Mouse (Mus musculus) adipocyte (in vitro differentiated cells): ENCODE measurements around the gene Aspscr1.

ENCODE experiments used
- DNase-seq: peaks from one replicate; pipeline ENCODE4 v3.0.0-alpha.2; 2016; ENCODE audit warnings: low spot score

Gene Aspscr1

DNA sequence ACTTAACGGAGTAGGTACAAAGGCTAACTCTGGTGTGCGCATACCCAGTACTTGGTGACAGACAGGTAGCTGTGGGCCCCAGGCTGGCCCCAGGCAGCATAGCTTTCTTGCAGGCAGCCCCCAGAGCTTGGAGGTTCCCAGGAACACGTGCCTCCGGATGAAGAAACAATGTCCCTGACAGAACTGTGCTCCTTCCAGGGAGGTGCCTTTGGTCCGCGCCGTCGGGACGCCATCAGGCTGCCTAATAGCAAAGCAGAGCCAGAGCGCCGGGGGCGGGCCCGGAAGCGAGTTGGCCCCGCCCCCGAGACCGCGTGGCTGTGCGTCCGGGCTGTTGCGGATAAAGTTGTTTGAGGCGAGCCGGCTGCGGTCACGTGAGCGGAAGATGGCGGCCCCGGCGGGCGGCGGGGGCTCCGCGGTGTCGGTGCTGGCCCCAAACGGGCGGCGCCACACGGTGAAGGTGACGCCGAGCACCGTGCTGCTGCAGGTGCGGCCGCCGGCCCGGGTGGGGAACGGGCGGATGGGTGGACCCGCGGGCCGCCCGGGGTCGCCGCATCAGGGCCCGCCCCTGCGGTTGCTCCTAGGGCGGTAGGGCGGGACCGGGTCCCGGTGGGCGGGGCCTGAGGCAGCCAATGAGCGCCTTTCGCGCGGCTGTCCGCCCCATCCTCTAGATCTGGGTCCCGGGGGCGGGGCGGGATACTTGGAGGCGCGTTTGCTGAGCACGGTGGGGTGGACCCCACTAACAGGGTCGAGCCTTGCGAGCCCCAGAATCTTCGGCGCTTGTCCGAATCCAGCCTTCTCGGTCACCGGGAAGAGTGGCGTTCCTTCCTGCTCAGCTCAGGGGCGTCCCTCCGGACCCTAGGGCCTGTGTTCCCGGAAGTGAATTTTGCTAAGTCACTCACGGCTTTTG is at the start of gene Aspscr1:
Gene Aspscr1, plus strand, starts transcription at position 287 of the 907 bp plus-strand sequence.
- peak; percentile 94 for DNase-seq

DNA sequence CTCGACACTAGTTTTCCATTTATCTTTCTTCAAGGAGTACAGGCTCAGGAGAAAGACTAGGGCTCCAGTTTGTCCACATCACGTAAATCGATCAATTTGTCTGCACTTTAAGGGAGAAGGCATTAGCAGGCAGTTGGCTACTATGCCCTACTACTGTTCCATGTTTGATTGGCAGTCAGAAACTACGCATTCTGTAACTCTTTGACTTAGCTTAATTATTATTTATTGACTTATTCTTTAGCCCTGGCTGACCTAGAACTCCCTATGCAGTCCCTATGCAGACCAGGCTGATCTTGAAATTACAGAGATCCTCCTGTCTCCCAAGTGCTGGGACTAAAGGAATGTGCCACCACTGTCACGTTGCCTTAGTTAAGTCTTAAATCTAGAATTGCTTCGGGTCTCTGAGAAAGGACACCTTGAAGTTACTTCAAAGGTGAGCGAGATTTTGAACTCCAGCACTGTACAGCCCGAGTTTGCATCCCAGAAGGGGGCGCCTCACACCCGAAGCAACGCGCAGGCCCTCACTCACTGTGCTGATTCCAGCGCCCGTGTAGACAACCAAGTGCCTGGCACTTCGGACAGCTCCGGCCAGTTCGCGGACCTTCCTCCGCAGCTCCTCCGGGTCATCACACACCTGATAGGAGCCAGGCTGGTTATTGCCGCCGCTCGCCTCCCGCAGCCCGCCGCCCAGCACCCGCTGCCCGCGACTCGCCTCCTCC is 48.7 kb upstream of the Aspscr1 start:
- DNase-seq: peak; percentile 79

DNA sequence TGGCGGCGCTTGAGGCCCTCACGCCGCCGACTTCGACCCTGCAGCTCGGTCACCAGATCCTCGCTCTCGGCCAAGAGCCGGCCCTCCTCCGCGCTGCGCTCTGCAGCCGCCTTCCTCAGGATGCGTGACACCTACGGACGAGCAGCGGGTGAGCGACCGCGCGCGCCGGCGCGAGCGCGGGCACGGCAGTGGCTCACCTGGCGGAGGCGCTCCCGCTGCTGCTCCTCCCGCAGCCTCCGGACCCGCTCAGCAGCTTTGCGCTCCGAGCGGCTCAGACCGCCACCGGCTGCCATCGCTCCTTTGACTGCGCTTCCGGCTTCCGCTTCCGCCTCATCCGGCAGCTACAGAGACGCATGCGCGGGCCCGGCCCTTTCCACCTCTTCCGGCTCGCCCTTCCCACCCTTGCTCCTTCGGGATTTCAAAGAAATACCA is 48.1 kb upstream of the Aspscr1 start:
- peak; percentile 87 for DNase-seq

DNA sequence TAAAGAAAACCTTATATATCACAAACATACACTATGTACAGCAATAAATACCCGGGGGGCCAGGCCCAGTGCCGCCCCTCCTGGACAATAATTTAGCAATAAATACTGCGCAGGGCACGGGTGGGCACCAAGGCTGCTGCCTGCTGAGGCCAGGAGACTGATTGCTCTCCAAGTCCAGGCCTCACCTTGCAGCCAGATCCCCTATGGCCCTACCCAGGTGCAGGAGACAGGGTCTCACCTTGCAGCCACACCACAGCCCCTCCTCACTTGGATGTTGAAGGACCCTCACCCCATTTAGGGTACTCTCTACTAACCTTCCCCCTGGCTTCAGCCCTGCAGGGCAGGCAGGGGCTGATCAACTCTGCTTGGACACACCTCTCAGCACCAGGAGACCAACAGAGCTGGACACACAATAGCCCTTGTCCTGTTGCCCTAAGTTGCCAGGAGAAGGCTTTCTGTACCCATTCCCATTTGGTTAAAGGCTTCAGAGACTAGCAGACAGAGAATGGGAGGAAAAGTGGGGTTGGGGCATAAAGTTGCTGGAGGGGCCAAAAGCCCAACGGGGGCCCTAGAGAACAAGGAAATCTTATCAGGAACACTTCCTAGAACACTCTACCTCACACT is 47.5 kb upstream of the Aspscr1 start, which contains the start of gene Sirt7:
Gene Sirt7, minus strand, starts transcription at position 89 of the 624 bp plus-strand sequence.
- peak; percentile 52 for DNase-seq

DNA sequence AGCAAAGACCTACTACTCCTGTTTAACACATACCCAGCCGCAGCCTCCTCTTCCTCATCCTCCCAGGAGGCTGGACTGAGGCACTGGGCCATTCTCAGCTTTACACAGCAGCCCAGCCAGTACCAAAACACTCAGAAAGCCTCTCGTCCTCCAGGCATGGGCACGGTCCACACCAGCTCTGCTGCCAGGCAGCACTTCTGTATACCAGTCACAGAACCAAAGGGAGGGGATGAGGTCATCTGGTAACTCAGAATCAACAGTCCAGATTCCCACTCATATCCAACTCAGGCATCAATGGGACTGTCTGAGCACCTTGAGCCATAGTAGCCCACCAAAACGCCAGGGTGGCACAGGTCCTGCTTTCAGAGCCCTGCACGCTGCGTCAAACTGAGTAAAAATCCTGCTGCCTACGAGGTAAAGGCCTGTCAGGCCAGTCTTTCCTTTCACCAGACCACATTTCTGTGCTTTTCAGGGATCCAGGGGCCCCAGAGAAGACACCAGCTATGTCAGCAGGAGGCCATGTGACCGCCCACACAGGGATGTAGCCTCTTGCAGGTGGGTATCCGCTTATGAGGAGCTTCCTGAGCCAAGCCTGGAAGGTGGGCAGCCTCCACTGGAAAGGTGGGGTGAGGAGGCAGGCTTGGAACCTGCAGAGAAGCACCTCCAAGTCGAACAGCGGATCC is 45.8 kb upstream of the Aspscr1 start:
- DNase-seq: no peak

DNA sequence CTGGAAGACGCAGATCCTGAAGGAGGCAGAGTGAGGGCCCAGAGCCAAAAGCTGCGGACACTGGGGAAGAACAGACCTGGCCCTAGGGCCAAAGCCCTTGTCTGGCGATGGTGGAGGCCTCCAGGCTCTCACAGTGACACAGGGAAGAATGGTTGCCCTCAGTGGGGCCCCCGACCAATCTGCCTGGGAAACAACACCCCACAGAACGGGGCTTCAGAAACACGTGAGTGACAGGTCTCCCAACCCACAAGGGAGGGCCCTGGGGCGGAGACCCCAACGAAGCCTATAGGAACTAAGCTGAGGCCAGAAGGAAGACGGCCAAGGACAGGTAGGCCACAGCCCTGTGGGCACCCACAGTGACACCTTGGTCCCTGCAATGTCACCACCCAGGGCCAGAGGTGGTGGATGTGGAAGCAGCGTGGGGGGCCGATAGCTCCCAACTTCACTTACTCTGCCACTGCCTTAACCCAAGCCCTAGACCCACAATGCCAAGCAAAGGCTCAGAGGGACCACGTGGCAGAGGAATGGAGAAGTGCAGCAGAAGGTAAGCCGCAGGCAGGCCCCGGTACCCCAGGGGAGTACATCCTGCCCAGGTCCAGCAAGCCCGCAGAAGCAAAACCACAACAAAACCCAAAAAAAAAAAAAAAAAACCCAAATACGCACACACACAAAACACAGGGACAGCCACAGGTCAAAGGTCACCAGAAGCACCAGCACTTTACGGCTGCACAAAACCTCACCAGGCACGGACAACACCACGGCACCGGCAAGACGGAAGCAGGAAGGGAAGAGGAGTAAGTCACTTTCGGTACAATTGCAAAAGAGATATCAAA is 45.1 kb upstream of the Aspscr1 start:
- no peak for DNase-seq

DNA sequence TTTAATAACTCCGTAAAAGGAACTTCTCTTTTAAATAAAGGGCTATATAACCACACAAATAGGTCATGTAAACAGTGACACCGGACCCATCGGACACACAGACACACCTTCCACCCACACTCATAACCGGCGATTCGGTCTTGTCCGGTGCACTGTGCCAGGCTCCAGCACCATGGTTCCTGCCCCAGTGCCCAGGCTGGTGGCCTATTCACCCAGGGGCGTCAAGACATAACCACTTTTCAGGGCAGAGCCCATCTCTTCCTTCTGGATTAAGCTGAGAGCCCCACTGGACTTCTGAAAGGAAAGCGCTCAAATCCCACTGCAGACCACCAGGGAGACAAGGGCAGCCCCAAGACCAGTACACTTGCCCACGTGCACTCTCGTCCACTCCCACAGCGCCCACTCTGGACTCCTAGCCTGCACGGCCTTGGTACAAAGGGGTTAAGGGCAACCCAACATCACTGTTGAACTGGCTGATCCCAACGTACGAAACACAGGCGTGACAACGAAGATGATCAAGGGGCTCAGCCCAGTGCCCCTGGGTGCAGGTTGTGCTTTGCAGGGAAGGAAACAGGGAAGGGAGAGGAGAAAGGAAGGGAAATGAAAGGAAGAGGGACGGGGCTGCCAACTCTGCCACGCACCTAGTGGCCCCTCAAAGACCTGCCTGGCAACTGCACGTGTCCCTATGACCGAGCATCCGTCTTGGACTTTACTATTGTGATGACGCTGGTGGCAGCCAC is 44.0 kb upstream of the Aspscr1 start:
- no peak for DNase-seq

DNA sequence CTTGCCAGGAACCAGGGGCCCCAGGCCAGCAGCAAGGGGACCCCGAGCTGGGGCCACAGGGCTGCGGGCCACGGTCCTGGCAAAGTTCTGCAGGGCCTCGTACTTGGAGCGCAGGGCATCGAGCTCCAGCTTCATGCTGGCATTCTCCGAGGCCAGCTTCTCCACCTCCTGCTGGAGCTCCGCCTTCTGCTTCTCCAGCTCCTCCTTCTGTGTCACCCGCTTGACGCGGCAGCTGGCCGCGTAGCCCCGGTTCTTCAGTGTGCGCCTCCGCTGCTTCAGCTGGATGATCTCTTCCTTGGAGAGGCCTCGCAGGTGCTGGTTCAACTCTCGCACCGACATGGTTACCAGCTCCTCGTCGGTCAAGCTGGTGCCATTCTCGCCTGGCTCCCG is 43.4 kb upstream of the Aspscr1 start:
- DNase-seq: no peak

DNA sequence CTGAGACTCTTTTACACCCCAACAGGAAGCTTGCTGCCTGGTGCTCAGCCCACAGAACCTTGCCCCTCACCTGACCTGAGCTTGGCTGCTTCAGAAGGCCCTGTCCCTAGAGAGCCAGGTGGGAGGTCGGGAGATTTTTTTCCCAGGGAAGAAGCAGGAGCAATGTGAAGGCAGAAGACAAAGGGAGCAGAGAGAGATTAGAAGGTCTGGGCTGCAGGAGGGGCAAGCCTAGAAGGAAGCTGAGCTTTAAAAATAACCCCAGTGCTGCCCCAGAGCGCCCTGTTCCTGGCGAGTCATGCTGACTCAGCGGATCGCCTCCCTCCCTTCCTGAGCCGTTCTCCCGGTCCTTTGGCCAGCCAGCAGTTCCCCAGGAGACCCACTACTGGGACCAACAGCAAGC is 42.9 kb upstream of the Aspscr1 start:
- peak; percentile 48 for DNase-seq

DNA sequence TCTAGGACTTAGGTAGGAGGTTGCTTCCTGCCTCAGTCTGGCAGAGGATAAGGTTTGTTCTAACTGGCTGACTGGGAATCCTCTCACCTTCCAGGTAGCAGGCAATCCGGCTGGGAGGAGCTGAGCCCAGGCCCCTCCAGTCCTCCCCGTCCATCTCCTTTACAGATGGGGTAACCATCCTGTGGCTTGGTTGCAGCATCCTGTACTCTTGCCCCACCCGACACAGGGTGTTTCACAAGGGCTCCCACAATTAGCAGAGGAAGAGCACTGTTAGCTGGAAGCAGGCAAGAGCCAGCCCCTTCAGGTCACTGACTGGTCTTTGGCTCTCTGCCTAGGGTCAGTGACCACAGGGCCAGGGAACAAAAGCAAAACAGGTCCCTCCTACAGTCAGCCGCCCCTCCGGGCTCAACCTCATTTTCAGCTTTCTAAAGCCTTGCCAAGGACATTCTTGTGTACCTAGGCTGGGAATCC is 42.3 kb upstream of the Aspscr1 start:
- DNase-seq: peak; percentile 54

DNA sequence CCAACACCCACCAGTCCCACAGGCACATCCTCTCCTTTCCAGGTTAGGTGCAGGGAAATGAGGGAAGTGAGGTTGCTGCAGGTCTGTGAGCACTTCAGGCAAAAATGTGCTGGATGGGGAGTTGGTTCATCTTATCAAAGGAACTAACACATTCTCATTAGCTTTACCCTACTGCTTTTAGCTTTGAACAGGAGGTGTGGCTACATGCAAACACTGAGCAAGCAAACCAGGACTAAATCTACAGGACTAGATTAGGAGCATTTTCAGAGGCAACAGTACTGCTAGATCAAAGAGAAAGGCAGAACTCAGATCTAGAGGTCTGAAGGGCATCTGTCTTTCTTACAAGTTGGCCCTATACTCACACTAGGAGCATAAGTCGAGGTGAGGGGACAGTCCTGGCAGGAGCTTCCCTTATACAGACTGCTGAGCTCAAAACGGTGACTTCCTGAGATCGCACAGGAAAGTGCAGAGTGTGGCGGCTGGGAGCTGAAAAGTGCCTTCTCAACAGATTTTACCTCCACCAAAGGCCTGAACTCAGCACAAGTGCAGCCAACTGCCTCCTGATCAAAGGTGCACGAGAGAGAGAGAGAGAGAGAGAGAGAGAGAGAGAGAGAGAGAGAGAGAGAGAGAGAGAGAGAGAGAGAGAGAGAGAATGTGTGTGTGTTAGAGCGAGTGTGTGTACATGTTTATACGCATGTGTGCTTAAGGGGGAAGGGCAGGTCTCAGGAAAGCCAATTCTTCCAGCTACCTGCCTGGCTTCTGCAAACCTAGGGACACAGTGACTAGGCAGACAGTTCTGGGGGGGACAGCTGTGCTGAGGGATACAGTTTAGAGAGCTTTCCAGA is 41.7 kb upstream of the Aspscr1 start:
- DNase-seq: peak; percentile 27

DNA sequence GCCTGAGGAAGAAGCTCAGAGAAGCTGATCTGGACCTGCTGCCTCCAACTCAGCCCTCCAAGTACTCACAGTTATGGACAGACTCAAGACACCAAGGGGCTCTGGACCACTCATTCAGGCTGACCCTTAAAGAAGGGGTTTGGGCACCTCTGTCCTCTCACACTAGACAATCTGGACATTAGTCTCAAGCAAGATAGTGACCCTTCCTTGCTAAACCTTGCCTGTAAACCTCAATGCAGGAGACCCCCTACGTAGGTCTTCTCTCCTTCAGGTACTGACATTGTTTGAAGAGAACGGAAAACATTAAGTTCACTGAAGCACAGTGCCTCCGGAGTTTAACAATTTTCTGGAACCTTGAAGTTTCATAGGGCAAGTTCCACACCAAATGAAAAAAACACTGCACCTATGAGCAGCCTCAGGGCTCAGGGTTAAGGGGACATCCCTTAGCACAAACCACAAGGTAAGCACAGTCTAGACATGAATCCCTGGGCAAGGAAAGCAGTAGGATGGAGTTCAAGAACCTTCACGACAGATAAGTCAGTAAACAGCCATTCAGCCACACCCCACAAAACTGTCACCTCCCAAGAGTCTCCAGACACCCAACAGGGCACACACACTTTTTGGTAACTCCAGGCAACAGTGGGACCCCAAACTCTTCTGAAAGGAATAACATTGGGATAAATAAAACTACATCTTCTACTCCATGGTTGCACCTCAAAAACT is 40.9 kb upstream of the Aspscr1 start:
- peak; percentile 29 for DNase-seq

DNA sequence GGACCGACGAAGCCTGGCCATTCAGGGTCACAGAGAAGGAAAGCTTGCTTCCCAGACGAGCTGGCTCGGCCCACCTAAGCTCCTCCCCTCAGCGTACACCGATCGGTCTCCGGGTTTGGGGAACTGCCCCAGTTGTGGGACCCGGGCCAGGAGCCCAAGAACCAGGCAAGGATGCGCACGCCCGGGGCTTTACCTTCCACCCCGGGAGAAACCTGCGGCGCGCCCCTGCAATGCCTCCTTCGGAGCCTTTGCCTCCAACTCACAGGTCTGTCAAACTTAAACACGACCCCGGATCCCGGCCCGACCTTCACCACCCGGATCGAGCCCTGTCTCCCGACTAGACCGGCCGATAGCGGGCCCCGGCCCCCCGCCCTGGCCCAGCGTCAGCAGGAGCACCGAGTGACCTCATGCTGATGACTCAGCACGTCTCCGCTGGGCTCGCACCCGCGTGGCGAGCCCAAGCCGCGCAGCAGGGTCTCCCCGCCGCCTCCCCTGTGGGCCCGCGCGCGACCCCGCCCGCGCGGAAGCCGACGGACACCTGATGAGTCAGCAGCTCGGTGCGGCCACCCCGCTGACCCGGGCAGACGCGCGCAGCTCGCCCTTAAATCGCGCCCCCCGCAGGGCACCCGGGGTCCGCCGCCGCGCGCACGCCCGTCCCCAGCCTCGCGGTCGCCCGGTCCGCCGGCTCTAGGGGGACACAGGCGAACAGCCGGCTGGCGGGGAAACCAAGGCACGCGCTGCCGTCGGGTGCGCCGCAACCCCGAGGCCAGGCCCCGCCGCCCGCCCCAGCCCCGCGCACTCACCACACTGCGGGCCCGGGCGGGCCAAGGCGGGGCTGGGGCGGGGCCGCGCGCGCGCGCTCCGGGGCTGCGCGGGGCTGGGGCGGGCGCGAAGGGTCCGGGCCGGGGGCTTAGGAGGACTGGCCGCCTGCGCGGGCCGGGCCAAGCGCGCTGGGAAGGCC is 39.9 kb upstream of the Aspscr1 start:
- peak; percentile 83 for DNase-seq

DNA sequence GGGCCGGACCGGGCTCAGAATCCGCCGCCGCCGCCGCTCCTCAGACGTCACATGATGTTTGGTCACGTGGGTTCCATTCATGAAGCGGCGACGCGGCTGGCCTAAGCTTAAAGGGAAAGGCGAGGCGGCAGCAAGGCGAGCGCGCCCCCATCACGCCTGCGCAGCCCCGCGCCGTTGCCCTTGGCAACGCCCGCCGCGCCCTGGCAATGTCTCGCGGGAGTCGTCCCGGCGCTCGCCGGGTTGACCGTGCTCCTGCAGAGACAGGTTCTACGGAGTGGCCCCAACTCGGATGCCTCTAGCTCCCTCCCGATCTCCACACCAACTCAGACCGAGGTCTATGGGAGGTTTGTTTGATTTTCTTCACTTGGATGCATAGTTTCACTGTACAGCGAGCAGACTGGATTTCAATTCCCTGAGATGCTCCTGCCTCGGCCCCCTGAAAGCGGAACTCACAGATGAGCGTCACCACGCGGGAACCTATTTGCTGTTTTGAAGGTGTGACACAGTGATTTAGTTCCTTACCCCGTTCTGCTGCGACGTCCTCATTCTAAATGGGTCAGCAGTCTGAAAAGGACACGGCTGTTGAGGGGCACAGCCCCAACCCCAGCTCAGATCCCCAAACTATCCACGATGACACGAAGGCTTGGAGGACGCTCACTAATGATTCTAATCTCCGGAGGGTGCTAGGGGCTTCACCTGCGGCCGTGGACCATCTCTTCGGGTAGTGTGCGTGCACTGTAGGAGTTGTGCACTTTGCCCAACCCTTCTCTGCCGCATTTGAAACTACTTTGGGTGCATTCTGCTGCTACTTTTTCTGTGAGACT is 39.0 kb upstream of the Aspscr1 start, which contains the start of gene Mafg:
Gene Mafg, minus strand, starts transcription at position 81 of the 824 bp plus-strand sequence.
- peak; percentile 97 for DNase-seq

DNA sequence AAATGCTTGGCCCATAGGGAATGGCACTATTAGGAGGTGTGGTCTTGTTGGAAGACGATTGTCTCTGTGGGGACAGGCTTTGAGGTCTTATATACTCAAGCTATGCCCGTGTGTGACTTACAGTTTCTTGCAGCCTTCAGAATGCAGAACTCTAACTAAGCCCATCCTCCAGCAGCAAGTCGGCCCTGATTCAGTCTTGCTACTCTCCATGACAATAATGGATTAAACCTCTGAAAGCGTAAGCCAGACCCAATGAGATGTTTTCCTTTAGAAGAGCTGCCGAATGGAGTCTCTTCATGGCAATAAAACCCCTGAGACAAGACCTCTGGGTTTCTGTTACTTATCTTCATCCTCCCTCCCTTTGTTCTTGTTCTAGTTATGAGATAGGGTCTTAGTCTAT is 38.0 kb upstream of the Aspscr1 start:
- no peak for DNase-seq

DNA sequence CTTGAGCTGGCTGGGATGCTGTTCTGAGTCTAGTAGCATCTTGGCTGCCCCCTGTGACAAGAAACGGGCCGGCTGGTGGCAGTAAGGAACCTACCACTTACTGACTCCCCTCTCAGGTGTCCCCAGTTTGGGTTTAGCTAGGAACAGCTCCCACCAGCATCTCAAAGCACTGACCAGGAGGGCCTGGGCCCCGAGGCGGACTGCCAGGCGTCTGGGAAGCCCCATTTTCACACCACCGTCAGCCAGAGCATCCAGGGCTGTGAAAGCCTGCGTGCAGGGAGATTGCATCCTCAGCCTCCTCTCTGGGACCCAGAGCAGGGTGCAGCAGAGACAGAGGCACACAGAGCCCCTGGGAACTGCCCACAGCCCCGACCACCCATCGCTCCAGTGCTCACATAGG is 31.5 kb upstream of the Aspscr1 start:
- DNase-seq: no peak
